Mouse (Mus musculus) thymus, postnatal 10 days (tissue): ENCODE measurements around the gene Ilkap.

ENCODE experiments used
- DNase-seq, 2 experiments: peaks; one replicate each; pipeline ENCODE4 v3.0.0; 2021; ENCODE audit warnings: low spot score in 2 of 2

Ilkap gene

DNA sequence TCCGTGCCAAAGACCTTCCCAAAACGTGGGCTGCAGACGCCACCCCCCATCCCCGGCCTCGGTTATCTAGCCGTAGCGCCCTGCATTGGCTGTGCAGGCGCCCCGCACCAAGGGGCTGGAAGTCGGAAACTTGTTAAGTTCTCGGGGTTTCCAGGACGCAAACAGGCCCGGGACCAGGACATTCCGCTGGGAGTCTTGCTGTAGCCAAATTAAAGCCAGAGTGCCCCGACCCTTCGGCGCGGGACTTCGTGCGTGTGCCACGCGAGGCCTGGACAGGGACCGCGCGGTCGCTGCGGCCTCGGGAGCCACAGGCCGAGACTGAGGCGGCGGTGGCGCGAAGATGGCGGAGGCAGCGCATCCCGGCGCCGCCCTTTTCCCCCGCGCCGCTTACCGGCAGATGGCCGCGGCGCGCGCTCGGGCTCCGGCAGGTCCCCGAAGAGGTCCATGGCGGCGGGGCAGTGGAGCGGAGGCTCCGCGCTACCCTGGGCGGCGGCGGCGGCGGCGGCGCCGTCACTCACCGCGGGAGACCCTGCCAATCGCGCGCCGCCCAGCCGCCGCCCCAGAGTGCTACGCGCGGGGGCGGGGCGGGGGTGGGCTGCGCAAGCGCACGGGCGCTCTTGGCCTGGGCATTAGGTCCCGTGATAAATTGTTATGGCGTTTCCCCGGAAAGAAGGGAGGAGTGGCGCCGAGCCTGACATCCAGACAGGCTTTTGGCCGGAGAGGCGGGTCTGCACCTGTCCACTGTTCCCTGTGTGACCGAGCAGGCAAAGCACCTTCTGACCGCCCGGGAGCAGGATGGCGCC is at the start of gene Ilkap:
Ilkap (minus strand) TSS at position 556 of the 803 bp plus-strand sequence.
- DNase-seq, result peak; percentile 54 to 76

DNA sequence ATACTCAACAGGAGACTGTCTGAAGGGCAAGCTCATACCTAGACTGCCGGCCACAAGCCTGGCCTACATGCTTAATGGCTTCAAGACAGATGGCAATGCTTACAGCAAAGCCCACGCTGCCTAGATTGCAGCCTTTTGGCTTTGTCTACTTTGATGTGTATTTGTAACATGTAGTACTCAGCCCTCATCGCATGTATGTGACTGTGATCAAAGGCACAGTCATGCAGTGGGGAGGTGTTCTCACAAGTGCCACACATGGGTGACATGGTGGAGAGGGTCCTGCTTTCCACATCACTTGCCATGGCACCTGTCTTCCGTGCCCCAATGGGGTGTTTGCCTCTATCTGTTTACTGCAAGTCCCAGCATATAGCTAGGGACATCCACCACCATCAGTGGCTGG is 47.9 kb upstream of the Ilkap start:
- DNase-seq, result no peak

DNA sequence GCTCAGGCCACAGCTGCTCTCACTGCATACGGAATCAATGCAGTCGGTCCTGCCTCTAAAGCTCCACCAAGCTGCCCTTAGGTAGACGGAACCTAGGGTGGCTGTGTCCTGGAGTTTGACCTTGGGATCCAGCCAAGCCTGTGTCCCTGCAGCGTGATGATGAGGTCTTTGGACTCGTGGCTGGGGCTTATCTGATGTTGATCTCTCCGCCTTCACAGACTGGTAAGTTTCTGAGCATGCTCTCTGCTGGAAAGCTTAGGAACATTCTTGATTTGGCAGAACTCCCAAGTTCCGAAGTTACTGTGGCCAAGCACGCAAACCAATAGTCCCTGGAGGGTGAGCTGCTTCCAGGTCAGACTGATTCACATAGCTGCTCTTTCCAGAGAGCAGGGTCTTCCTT is 47.4 kb upstream of the Ilkap start:
- no peak for DNase-seq

DNA sequence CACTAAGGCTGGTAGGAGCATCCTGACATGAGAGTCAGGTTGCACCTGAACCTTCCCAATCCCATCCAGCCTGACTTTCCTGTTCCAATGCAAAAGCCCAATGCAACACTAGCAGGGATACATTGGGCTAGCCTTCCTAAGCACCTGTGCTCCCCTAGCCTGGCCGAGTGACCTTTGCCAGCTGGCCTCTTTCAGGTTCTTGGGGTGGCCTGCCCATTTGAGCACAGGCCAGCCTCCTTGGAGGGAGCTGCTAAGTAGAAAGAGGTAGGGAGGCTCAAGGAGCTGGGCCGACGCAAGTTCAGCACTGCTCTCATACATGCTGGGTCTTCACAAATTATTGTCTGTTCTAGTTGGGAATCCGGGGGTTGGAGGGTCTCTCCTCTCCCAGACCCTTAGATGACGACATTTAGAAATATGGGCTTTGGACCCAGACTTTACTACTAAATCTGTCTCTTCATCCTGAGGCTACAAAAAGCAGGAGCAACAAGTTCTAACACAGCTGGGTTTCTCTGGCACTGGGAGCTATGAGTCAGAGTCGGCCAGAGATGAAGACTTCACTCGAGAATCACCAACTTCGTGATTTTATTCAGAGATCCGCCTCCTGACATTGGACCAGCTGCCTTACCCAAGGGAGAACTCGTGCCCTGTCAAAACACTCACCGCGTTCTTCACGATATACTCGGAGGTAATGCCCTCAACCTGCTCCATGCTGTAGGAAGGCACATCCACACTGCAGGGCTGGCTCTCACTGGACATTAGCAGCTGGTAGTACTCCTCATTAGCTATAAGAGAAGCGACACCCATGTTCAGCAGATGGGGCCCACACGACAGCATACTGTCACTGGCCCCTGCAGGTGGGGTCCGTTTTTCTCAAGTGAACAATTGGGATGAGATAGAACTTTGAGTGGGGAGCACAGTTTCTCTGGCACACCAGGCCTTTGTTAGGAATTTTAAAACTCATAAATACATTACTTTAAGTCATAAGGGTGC is 46.5 kb upstream of the Ilkap start:
- DNase-seq, result no peak

DNA sequence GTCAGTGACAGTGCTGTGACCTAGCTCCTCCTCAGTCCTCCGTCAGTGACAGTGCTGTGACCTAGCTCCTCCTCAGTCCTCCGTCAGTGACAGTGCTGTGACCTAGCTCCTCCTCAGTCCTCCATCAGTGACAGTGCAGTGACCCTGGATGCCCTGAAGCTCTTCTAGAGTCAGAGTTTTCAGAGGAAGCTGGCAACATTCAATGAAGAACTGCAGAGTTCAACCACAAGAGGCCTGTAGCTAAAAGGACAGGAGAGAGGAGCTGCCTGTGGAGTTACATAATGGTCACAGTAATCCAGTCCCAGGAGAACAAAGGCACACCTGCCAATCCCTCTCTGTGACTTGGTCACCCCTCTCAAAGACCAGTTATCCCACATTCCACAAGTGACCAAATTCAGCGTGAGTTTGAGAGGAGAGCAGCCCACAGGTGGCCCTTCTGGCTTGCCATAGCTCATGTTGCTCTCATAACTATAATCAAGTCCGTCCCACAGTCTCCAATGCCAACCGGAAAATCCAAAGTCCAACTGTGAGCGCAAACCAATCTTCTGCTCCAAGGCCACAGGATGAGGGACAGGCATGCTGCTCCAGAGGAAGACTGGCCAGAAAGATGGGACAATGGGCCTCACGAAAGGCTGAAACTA is 43.9 kb upstream of the Ilkap start:
- no peak for DNase-seq

DNA sequence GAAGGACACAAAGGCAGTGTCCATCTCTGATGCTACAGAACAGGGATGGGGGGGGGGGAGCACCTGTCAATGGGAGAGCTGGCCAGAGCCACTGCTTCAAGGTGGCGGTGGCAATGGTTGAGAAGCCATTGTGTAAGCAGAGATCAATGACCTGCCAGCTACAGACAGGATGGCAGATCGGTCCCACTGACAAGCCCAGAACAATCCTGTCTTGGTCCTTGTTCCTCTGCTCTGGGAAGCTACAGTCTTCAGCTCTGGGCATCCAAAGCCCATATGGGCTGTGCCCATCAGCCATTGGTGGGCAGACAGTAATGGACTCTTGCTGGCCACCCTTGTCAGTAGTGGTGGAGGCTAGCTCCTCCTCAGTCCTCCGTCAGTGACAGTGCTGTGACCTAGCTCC is 43.2 kb upstream of the Ilkap start:
- DNase-seq, result no peak

GRCm38 (mm10) chr1:91439776-91440175 is 41.2 kb upstream of the Ilkap start:
- no peak for DNase-seq

DNA sequence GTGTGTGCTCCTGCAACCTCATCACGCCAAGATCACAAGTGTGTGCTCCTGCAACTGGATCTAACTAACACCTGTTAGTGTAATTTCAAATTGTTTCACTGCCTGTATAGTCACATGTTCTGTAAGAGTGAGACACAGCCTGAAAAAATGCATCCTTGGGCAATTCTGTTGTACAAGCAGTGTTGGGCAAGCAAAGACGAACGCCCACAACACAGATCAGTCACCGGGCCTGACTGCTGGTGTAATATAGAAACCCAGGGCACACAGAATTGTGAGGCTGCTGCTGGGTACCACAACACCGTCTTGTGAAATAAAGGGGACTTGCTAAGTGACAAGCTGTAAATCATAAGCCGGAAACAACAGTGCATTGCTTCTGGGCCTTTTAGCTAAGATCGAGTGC is 39.0 kb upstream of the Ilkap start:
- no peak for DNase-seq

DNA sequence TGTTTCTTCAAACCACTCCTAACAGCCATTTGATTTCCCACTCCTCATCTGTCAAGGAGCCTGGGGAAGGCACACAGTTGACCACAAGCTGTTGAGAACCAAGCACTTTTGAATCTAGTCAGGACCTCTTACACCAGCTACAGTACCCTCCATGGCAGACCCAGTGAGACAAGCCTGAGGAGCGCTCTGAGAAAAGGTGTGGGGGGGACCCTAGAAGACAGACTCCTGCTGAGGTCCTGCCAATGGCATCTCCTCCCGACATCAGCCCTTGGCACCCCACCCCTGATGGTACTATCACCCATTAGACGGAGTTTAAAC is 38.4 kb upstream of the Ilkap start:
- no peak for DNase-seq

GRCm38 (mm10) chr1:91436380-91437082 is 37.9 kb upstream of the Ilkap start:
- DNase-seq, result no peak

GRCm38 (mm10) chr1:91435606-91436130 is 37.1 kb upstream of the Ilkap start:
- no peak for DNase-seq

DNA sequence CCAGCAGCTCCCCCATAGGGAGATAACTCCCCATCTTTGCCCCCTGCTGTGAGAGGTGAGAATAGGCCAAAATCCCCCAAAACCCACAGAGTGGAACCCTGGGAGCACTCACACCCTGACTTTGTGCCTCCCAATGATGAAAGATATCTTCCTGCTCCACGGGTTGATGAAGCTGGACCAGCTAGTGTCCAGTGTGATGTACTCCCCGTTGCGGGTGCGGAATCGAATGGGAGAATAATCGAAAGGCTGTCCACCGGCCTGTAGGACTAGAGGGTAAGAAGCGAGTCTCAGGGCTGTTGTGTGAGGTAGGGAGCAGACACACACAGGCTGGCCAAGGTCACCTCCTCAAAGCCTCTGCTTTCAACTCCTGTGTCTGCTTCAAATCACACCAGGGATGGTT is 36.3 kb upstream of the Ilkap start:
- no peak for DNase-seq

- no peak for DNase-seq
Measured at GRCm38 (mm10) chr1:91430761-91431160, 32.1 kb upstream of the Ilkap start.

DNA sequence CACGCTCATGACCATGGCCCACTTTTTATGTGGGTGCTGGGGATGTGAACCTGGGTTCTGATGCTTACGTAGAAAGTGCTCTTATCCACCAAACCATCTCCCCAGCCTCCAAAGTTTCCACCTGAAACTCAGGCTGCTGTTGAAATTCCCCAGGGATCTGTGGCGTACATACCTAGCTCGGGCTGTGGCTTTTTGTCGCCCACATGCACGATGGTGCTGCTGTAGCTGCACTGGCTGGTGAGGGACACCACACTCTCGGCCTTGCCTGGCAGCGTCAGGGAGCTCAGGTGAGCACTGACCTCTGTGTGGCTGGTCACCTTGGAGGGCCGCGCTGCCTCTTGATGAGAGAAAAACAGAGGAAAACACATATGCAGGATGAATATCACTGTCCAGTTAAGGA is 30.6 kb upstream of the Ilkap start:
- no peak for DNase-seq

- DNase-seq, result peak; percentile 58 to 84
Measured at GRCm38 (mm10) chr1:91428614-91429013, 30.0 kb upstream of the Ilkap start.

GRCm38 (mm10) chr1:91426397-91426796 is 27.8 kb upstream of the Ilkap start:
- DNase-seq, result no peak

GRCm38 (mm10) chr1:91420601-91421065 is 22.0 kb upstream of the Ilkap start:
- no peak for DNase-seq

- DNase-seq, result no peak
Measured at GRCm38 (mm10) chr1:91419862-91420600, 21.4 kb upstream of the Ilkap start.

DNA sequence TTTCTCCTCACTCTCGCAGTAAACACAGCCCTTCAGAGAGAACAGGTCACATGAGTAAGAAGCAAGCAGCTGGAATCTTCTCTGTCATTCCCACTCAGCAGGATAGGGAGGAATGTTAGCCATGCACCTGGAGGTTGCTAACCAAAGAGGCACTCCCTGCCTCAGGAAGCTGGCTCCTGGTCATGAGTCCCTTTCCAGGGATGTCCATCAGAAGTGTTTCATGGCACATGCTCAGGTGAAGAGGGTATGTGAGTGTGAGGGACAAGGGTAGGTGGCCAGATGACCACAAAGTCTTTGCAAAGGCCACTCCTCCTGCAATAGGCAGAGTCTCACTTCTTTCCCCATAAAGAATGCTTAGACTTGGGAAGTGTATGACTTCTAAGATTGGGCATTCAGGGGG is 19.4 kb upstream of the Ilkap start:
- no peak for DNase-seq

GRCm38 (mm10) chr1:91415311-91415710 is 16.7 kb upstream of the Ilkap start:
- no peak for DNase-seq

- no peak for DNase-seq
Measured at GRCm38 (mm10) chr1:91414903-91415302, 16.3 kb upstream of the Ilkap start.
